10 mouse cellular contexts compared by ENCODE assay signal in the genomic region with DNA sequence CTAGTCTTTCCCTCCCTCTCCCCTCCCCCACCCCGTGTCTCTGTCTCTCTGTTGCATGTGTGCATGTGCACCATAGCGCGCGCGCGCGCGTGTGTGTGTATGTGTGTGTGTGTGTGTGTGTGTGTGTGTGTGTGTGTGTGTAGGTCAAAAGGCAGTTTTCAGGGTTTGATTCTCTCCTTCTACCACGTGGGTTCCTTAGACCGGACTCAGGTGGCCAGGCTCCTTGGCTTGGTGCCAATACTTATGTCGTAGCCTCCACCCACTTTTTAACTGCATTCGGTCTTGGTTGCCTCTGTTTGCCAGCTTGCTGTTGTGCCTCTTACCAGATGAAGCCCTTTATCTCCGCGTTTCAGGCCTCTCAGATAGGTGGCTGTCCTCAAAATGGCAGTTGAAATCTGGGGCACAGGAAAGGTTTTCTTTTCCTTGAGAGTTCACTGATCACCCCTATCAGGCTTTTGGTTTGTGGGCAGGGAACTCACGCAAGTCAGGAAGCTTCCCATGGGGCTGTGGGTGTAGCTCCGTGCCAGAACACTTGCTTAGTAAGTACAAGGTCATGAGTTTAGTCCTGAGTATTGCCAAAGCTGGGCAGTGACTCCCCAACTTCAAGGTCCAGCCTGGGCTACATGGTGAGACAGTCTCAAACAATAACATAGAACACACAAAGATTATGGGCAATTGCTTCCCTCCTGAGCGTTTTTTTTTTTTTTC. TPM values are rescaled to one million over a fixed set of nuclear protein-coding genes. Genes with fewer than 3 reads are reported as not detected.
DNase-seq lines count a peak whose midpoint lies in the region; ATAC-seq lines count a peak whose summit lies in the region.
"Had no signal": no experiment of that assay in that cellular context is flagged by ENCODE, and none has a peak within 500 bp of the region (broad histone marks: within the 10 kb centered on the region; RNA-seq: fewer than 3 reads in every experiment).

No protein-coding gene starts in this region.

- no peak overlapping the region for H3K4me2 ChIP-seq in midbrain, embryonic 11.5 days
- H3K4me2 ChIP-seq in midbrain, embryonic 16.5 days (ENCODE audit: low read length) = no peak overlapping the region
- peak overlapping the region; percentile 31 for H3K4me2 ChIP-seq in kidney, embryonic 14.5 days (replicated peaks; ENCODE audit: low read depth, low read length)

- peaks cover 46% of the 10 kb centered on the region for H3K27me3 ChIP-seq in midbrain, embryonic 11.5 days (ENCODE audit: control insufficient read depth, insufficient read depth, low read length)
- H3K27me3 ChIP-seq in midbrain, embryonic 16.5 days (ENCODE audit: control insufficient read depth, insufficient read depth, low read depth, low read length) = peaks cover 52% of the 10 kb centered on the region
- peaks cover 40% of the 10 kb centered on the region for H3K27me3 ChIP-seq in kidney, embryonic 14.5 days (ENCODE audit: control insufficient read depth, insufficient read depth, low read length)

- ATAC-seq in midbrain, embryonic 11.5 days (ENCODE audit: low FRiP score) = no peak
- no peak for ATAC-seq in midbrain, embryonic 16.5 days
- no peak for ATAC-seq in kidney, embryonic 14.5 days (ENCODE audit: low FRiP score, low TSS enrichment)
- ATAC-seq in megakaryocyte progenitor cell, adult 5-6 weeks (replicated peaks; ENCODE audit: poor library complexity) = peak; percentile 87

- no peak overlapping the region for H3K27ac ChIP-seq in midbrain, embryonic 11.5 days (ENCODE audit: low read depth, low read length)
- no peak overlapping the region for H3K27ac ChIP-seq in midbrain, embryonic 16.5 days (ENCODE audit: low read length)
- H3K27ac ChIP-seq in brown adipose tissue, adult 24 weeks (replicated peaks; ENCODE audit: low read depth, low read length) = peak overlapping the region; percentile 94
- H3K27ac ChIP-seq in kidney, embryonic 14.5 days (ENCODE audit: low read depth, low read length) = peak overlapping the region; percentile 70; the same call in 1 of the 2 replicates

- no peaks in the 10 kb centered on the region for H3K36me3 ChIP-seq in midbrain, embryonic 11.5 days (ENCODE audit: control insufficient read depth, insufficient read depth, low read length)
- H3K36me3 ChIP-seq in midbrain, embryonic 16.5 days (ENCODE audit: control insufficient read depth, insufficient read depth, low read length) = no peaks in the 10 kb centered on the region
- 0 out of 2 replicates have a peak, but pooled peaks cover 2% of the 10 kb centered on the region for H3K36me3 ChIP-seq in kidney, embryonic 14.5 days (ENCODE audit: control insufficient read depth, insufficient read depth, low read length)
- H3K36me3 ChIP-seq: embryonic facial prominence, embryonic 15.5 days had no signal

- H3K4me3 ChIP-seq in midbrain, embryonic 11.5 days (ENCODE audit: low read depth, low read length) = no peak overlapping the region
- H3K4me3 ChIP-seq in midbrain, embryonic 16.5 days (ENCODE audit: low read depth, low read length) = no peak overlapping the region
- peak overlapping the region; percentile 29 for H3K4me3 ChIP-seq in brown adipose tissue, adult 24 weeks (ENCODE audit: insufficient read depth, low read depth, low read length)
- peak overlapping the region; percentile 2; the same call in 1 of the 2 replicates for H3K4me3 ChIP-seq in kidney, embryonic 14.5 days (ENCODE audit: low read length)

- no peaks in the 10 kb centered on the region for H3K4me1 ChIP-seq in midbrain, embryonic 11.5 days (ENCODE audit: control insufficient read depth, insufficient read depth, low read length)
- H3K4me1 ChIP-seq in midbrain, embryonic 16.5 days (ENCODE audit: control insufficient read depth, insufficient read depth, low read length) = peaks cover 3% of the 10 kb centered on the region; the same call in 1 of the 2 replicates
- no peaks in the 10 kb centered on the region for H3K4me1 ChIP-seq in brown adipose tissue, adult 24 weeks (ENCODE audit: control insufficient read depth, insufficient read depth, insufficient read length, low read length)
- H3K4me1 ChIP-seq in kidney, embryonic 14.5 days (ENCODE audit: control insufficient read depth, insufficient read depth, low read length) = peaks cover 17% of the 10 kb centered on the region; the same call in 1 of the 2 replicates

- DNase-seq in midbrain, embryonic 11.5 days (ENCODE audit: low spot score, missing footprints) = peak; percentile 85
- DNase-seq in spleen, adult 12 weeks (ENCODE audit: low spot score) = no peak
- no peak for DNase-seq in frontal cortex, postnatal 14 days (ENCODE audit: low spot score in 2 of 2)
- DNase-seq in cerebellum, adult 11 months = no peak

- H3K9ac ChIP-seq in midbrain, embryonic 11.5 days (ENCODE audit: low read length) = no peak overlapping the region
- no peak overlapping the region for H3K9ac ChIP-seq in midbrain, embryonic 16.5 days (ENCODE audit: low read depth, low read length)
- H3K9ac ChIP-seq in kidney, embryonic 14.5 days (ENCODE audit: low read depth, low read length) = no peak overlapping the region; the same call in 1 of the 2 replicates
- H3K9ac ChIP-seq: embryonic facial prominence, embryonic 15.5 days had no signal

- no peaks in the 10 kb centered on the region for H3K9me3 ChIP-seq in midbrain, embryonic 11.5 days (ENCODE audit: control insufficient read depth, low read length)
- no peaks in the 10 kb centered on the region for H3K9me3 ChIP-seq in midbrain, embryonic 16.5 days (replicated peaks; ENCODE audit: control insufficient read depth, low read length, poor library complexity, severe bottlenecking)
- no peaks in the 10 kb centered on the region for H3K9me3 ChIP-seq in kidney, embryonic 14.5 days (ENCODE audit: control insufficient read depth, low read length)
- H3K9me3 ChIP-seq: embryonic facial prominence, embryonic 15.5 days had no signal

- 33% methylated on average over 17 of the region's 17 CpGs for WGBS in midbrain, embryonic 11.5 days
- WGBS in midbrain, embryonic 16.5 days = 31% methylated on average over 17 of the region's 17 CpGs
- 36% methylated on average over 17 of the region's 17 CpGs for WGBS in kidney, embryonic 14.5 days

RNA-seq across cellular contexts. Expression of a gene that starts 1.7 kb away (rescaled TPM):
- 0.63 and 0.65 TPM in 2 replicates for polyA plus RNA-seq in midbrain, embryonic 11.5 days (2014; fragmentation: Nextera tagmentation; extraction: Ambion mirVana)
- polyA plus RNA-seq in midbrain, embryonic 16.5 days (2015; fragmentation: Nextera tagmentation; extraction: Ambion mirVana) = 1.4 TPM in 2 replicates
- 36.3 and 57.0 TPM in 2 replicates for polyA plus RNA-seq in brown adipose tissue, adult 24 weeks (2012; ENCODE audit: insufficient read depth, insufficient read length, missing spikeins)
- polyA plus RNA-seq in kidney, embryonic 14.5 days (2014; fragmentation: Nextera tagmentation; extraction: Ambion mirVana) = 11.0 and 22.2 TPM in 2 replicates
- total RNA-seq in megakaryocyte progenitor cell, adult 5-6 weeks (2015) = not detected in 2 replicates
- not detected in 2 replicates for total RNA-seq in megakaryocyte progenitor cell, adult 5-6 weeks (2017)

RNA-seq across cellular contexts. Expression of a gene that starts 13.7 kb away (rescaled TPM):
- polyA plus RNA-seq in midbrain, embryonic 11.5 days (2014; fragmentation: Nextera tagmentation; extraction: Ambion mirVana) = 2.3 and 2.6 TPM in 2 replicates
- polyA plus RNA-seq in midbrain, embryonic 16.5 days (2015; fragmentation: Nextera tagmentation; extraction: Ambion mirVana) = 0.75 and 1.2 TPM in 2 replicates
- 2.8 and 4.4 TPM in 2 replicates for polyA plus RNA-seq in brown adipose tissue, adult 24 weeks (2012; ENCODE audit: insufficient read depth, insufficient read length, missing spikeins)
- 2.3 and 3.0 TPM in 2 replicates for polyA plus RNA-seq in kidney, embryonic 14.5 days (2014; fragmentation: Nextera tagmentation; extraction: Ambion mirVana)
- total RNA-seq in megakaryocyte progenitor cell, adult 5-6 weeks (2015) = 0.20 and 0.35 TPM in 2 replicates
- total RNA-seq in megakaryocyte progenitor cell, adult 5-6 weeks (2017) = 0.58 and 2.1 TPM in 2 replicates

RNA-seq across cellular contexts. Expression of a gene that starts 31.9 kb away (rescaled TPM):
- not detected in 2 replicates for polyA plus RNA-seq in midbrain, embryonic 11.5 days (2014; fragmentation: Nextera tagmentation; extraction: Ambion mirVana)
- 0.07 TPM in 1 of 2 replicates, not detected in the other for polyA plus RNA-seq in midbrain, embryonic 16.5 days (2015; fragmentation: Nextera tagmentation; extraction: Ambion mirVana)
- not detected in 2 replicates for polyA plus RNA-seq in brown adipose tissue, adult 24 weeks (2012; ENCODE audit: insufficient read depth, insufficient read length, missing spikeins)
- not detected in 2 replicates for polyA plus RNA-seq in kidney, embryonic 14.5 days (2014; fragmentation: Nextera tagmentation; extraction: Ambion mirVana)
- total RNA-seq in megakaryocyte progenitor cell, adult 5-6 weeks (2015) = not detected in 2 replicates
- total RNA-seq in megakaryocyte progenitor cell, adult 5-6 weeks (2017) = not detected in 2 replicates

RNA-seq across cellular contexts. Expression of a gene that starts 37.7 kb away (rescaled TPM):
- polyA plus RNA-seq in midbrain, embryonic 11.5 days (2014; fragmentation: Nextera tagmentation; extraction: Ambion mirVana) = 0.31 TPM in 1 of 2 replicates, not detected in the other
- 0.29 and 0.32 TPM in 2 replicates for polyA plus RNA-seq in midbrain, embryonic 16.5 days (2015; fragmentation: Nextera tagmentation; extraction: Ambion mirVana)
- not detected in 2 replicates for polyA plus RNA-seq in brown adipose tissue, adult 24 weeks (2012; ENCODE audit: insufficient read depth, insufficient read length, missing spikeins)
- polyA plus RNA-seq in kidney, embryonic 14.5 days (2014; fragmentation: Nextera tagmentation; extraction: Ambion mirVana) = 0.46 TPM in 1 of 2 replicates, not detected in the other
- 0.89 and 2.0 TPM in 2 replicates for total RNA-seq in megakaryocyte progenitor cell, adult 5-6 weeks (2015)
- 3.4 and 4.6 TPM in 2 replicates for total RNA-seq in megakaryocyte progenitor cell, adult 5-6 weeks (2017)
- polyA plus RNA-seq: testis, adult 2 months had no signal

RNA-seq across cellular contexts. Expression of a gene that starts 59.7 kb away (rescaled TPM):
- polyA plus RNA-seq in midbrain, embryonic 11.5 days (2014; fragmentation: Nextera tagmentation; extraction: Ambion mirVana) = not detected in 2 replicates
- polyA plus RNA-seq in midbrain, embryonic 16.5 days (2015; fragmentation: Nextera tagmentation; extraction: Ambion mirVana) = not detected in 2 replicates
- polyA plus RNA-seq in brown adipose tissue, adult 24 weeks (2012; ENCODE audit: insufficient read depth, insufficient read length, missing spikeins) = not detected in 2 replicates
- not detected in 2 replicates for polyA plus RNA-seq in kidney, embryonic 14.5 days (2014; fragmentation: Nextera tagmentation; extraction: Ambion mirVana)
- 0.12 and 0.44 TPM in 2 replicates for total RNA-seq in megakaryocyte progenitor cell, adult 5-6 weeks (2015)
- total RNA-seq in megakaryocyte progenitor cell, adult 5-6 weeks (2017) = 0.17 and 0.33 TPM in 2 replicates
- polyA plus RNA-seq: embryonic facial prominence, embryonic 15.5 days had no signal

Comparison
In these comparisons a context has a peak if more than half of its experiments do, and no peak if none do; other contexts are left out.
1. H3K27ac ChIP-seq: peak in brown adipose tissue, adult 24 weeks (single experiment) and kidney, embryonic 14.5 days (single experiment); none in midbrain, embryonic 11.5 days (single experiment) and midbrain, embryonic 16.5 days (single experiment).
2. H3K4me3 ChIP-seq: peak in brown adipose tissue, adult 24 weeks (single experiment) and kidney, embryonic 14.5 days (single experiment); none in midbrain, embryonic 11.5 days (single experiment) and midbrain, embryonic 16.5 days (single experiment).